Mouse (Mus musculus): ENCODE results near the gene Rad51b.

DNA sequence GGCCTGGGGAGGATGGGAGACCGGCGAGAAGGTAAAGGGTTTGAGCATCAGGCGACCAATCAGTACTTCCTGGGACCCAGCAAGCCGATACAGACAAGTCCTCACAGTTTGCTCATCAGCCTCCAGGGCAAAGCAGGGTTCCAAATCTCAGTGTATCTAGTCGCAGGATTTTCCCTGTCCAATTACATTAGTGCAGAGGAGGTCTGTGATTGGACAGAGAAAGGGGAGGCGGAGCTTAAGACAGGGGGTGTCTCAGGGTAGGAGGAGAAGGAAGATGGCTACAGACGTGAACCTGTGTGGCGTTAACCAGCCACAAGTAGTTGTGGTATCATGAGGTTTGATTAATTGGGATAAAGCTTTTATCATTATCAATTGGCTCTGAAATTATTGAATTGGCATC is 538.4 kb downstream of the Rad51b start:
- TF ChIP-seq MEF2A (IDR thresholded peaks at IDR 0.05; ENCODE audit: borderline replicate concordance, low read depth, low read length) (no peak), CHD2 (IDR thresholded peaks at IDR 0.05; ENCODE audit: low read length) (no peak), ETS1 (conservative IDR thresholded peaks at IDR 0.05; ENCODE audit: low read depth, low read length) (no peak), E2F4 (IDR thresholded peaks at IDR 0.05; ENCODE audit: insufficient replicate concordance, low read depth, low read length) (no peak), CTCF (conservative IDR thresholded peaks at IDR 0.05 in 1 of 2, IDR thresholded peaks at IDR 0.05 in 1 of 2; ENCODE audit: low read depth in 2 of 2, low read length in 2 of 2) (no peak), POLR2AphosphoS2 (IDR thresholded peaks at IDR 0.05; ENCODE audit: low read depth, low read length) (no peak), MAFK (IDR thresholded peaks at IDR 0.05; ENCODE audit: insufficient replicate concordance, low read length) (no peak)
